Mouse (Mus musculus): ENCODE measurements around the gene Dnah6. TPM values are rescaled to one million over a fixed set of nuclear protein-coding genes. Genes with fewer than 3 reads are reported as not detected.

Gene Dnah6
- polyA plus RNA-seq, 2 experiments, result 0.01 TPM

DNA sequence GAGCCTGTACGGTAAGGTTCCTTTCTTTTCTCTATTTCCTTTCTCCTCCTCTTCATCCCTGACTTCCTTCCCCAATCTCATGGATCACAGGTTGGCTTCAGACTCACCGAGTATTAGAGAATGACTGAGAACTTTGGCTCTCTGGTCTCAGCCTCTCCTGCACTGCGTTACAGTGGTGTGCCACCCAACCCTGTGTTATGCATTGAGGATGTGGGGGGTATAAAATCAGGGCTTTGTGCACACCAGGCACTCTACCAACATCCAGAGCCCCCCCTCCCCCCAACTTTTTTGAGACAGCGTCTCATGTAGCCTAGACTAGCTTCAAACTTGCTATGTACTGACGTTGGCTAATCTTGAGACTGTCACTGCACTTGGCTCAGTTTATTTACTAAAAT lies 227.8 kb downstream of the Dnah6 start:
- no peak overlapping the region for H3K4me2 ChIP-seq (ENCODE audit: low read depth)
- no peaks in the 10 kb centered on the region for H3K9me3 ChIP-seq (ENCODE audit: control insufficient read depth, low read length)
- no peak overlapping the region for H3K9ac ChIP-seq (replicated peaks)
- no peak for DNase-seq (ENCODE audit: low read depth in 3 of 3, low spot score in 3 of 3)
- H3K27ac ChIP-seq, result no peak overlapping the region
- no peaks in the 10 kb centered on the region for H3K27me3 ChIP-seq (ENCODE audit: control insufficient read depth, insufficient read depth, low read length)
- WGBS (ENCODE audit: insufficient replicate concordance), result 52% methylated on average over 5 of the region's 5 CpGs
- no peaks in the 10 kb centered on the region for H3K36me3 ChIP-seq (replicated peaks; ENCODE audit: control insufficient read depth, insufficient read depth, low read depth)
- no peak for TF ChIP-seq EP300 (IDR thresholded peaks at IDR 0.05; ENCODE audit: low read depth)
- no peak for TF ChIP-seq CTCF (IDR thresholded peaks at IDR 0.05; ENCODE audit: low read depth)
- no peak overlapping the region for H3K4me3 ChIP-seq (ENCODE audit: insufficient read depth in 1 of 2, low read depth in 2 of 2, low read length in 2 of 2)
- 0 out of 4 replicates have a peak, but pooled peaks cover 0 to 1% of the 10 kb centered on the region in 2 experiments for H3K4me1 ChIP-seq (replicated peaks; ENCODE audit: control insufficient read depth in 2 of 2, insufficient read depth in 2 of 2, low read length in 1 of 2)
- no peak for ATAC-seq (ENCODE audit: insufficient read depth)

DNA sequence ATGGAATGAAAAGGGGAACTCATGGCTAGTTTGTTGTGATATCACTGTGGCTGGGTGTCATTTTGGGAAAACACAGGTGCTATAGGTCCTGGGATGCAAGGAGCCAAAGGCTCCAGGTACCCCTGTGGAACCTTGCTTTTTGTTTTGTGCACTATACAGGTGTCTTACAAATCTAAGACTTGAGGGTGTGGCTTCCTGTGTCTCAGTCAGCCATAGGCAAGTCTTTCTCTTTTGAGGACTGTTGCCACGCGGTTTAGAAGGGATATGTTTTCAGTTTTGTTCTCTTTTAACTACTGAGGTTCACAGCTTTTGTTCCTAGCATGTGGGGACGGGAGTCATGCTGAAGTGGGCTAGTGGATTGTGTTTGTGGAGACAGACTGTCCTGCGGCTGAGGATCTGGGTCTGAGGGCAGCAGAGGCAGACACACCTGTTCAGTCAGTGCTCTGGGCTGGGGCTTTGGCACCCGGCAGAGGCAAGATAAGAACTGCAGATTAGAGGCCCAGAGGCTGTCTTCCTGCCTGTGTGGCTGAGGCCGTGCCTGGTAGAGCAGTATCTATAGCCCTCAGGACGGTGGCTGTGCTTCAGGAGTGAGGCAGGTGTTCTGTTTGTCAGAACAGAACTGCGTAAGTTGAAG lies 228.3 kb downstream of the Dnah6 start:
- no peaks in the 10 kb centered on the region for H3K9me3 ChIP-seq (ENCODE audit: control insufficient read depth, low read length)
- DNase-seq (ENCODE audit: low read depth in 3 of 3, low spot score in 3 of 3), result no peak
- WGBS (ENCODE audit: insufficient replicate concordance), result 22% methylated on average over 8 of the region's 8 CpGs
- no peak overlapping the region for H3K4me3 ChIP-seq (ENCODE audit: insufficient read depth in 1 of 2, low read depth in 2 of 2, low read length in 2 of 2)
- H3K9ac ChIP-seq (replicated peaks), result no peak overlapping the region
- TF ChIP-seq EP300 (IDR thresholded peaks at IDR 0.05; ENCODE audit: low read depth), result no peak
- no peak for TF ChIP-seq CTCF (IDR thresholded peaks at IDR 0.05; ENCODE audit: low read depth)
- no peak for ATAC-seq (ENCODE audit: insufficient read depth)
- H3K4me1 ChIP-seq (replicated peaks; ENCODE audit: control insufficient read depth in 2 of 2, insufficient read depth in 2 of 2, low read length in 1 of 2), result 0 out of 4 replicates have a peak, but pooled peaks cover 0 to 1% of the 10 kb centered on the region in 2 experiments
- no peak overlapping the region for H3K27ac ChIP-seq
- H3K27me3 ChIP-seq (ENCODE audit: control insufficient read depth, insufficient read depth, low read length), result no peaks in the 10 kb centered on the region
- no peak overlapping the region for H3K4me2 ChIP-seq (ENCODE audit: low read depth)
- no peaks in the 10 kb centered on the region for H3K36me3 ChIP-seq (replicated peaks; ENCODE audit: control insufficient read depth, insufficient read depth, low read depth)

DNA sequence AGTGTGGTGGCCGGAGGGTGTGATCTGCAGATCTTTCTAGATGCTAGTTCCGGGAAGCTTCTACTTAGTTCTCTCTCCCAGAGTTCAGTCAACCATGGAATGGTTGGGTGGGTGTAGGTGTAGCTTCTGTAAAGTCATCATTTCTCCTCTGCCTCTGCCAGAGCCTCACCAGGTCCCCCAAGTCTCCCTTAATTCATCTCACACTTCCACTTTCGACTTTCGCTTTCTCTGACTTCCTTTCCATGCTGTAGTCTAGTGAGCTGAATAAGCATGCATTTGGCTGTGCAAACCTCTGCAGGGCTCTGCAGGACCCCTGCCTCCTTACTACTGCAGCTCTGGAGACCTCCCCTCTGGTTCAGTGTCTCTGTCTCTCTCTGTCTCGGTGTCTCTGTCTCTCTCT lies 231.2 kb downstream of the Dnah6 start:
- WGBS (ENCODE audit: insufficient replicate concordance), result 49% methylated on average over 5 of the region's 5 CpGs
- no peak overlapping the region for H3K9ac ChIP-seq (replicated peaks)
- no peak for DNase-seq (ENCODE audit: low read depth in 3 of 3, low spot score in 3 of 3)
- H3K27ac ChIP-seq, result no peak overlapping the region
- H3K4me2 ChIP-seq (ENCODE audit: low read depth), result no peak overlapping the region
- 0 out of 4 replicates have a peak, but pooled peaks cover 0 to 1% of the 10 kb centered on the region in 2 experiments for H3K4me1 ChIP-seq (replicated peaks; ENCODE audit: control insufficient read depth in 2 of 2, insufficient read depth in 2 of 2, low read length in 1 of 2)
- H3K36me3 ChIP-seq (replicated peaks; ENCODE audit: control insufficient read depth, insufficient read depth, low read depth), result no peaks in the 10 kb centered on the region
- no peak for ATAC-seq (ENCODE audit: insufficient read depth)
- no peak for TF ChIP-seq EP300 (IDR thresholded peaks at IDR 0.05; ENCODE audit: low read depth)
- TF ChIP-seq CTCF (IDR thresholded peaks at IDR 0.05; ENCODE audit: low read depth), result no peak
- H3K27me3 ChIP-seq (ENCODE audit: control insufficient read depth, insufficient read depth, low read length), result no peaks in the 10 kb centered on the region
- no peaks in the 10 kb centered on the region for H3K9me3 ChIP-seq (ENCODE audit: control insufficient read depth, low read length)
- no peak overlapping the region for H3K4me3 ChIP-seq (ENCODE audit: insufficient read depth in 1 of 2, low read depth in 2 of 2, low read length in 2 of 2)

DNA sequence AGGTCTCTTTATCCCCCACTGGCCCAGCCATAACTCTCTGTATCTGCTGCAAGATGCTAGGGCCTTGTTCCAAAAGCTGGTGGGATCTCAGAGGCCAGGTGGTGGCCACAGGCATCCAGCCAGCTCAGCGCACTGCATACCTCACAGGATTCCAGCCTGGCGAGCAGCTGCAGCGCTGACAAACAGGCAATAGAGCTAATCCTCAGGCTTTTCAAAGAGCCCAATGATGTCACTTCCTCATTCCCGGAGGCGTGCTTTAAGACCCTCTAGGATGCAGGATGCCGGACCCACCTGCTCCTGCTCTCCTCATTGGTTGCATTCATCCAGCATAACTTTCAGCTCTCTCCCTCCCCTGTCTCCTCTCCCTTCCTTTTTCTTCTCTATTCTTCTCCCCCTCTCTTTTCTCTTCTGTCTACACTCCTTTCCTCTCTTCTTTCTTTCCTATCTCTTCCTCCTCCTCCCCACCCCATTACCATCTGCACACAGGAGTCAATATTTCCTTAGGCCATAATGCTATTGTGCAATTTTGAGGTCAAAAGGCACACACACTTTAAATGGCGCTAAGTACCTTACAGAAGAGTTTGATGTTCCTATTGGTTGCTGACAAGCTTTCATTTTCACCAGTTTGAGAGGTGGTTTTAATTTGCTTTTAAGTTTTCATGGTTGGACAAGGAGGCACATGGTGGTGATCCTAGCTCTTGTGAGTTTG lies 232.3 kb downstream of the Dnah6 start:
- Histone ChIP-seq H3K4me3 (ENCODE audit: insufficient read depth in 1 of 2, low read depth in 2 of 2, low read length in 2 of 2) (no peak overlapping the region), H3K9me3 (ENCODE audit: control insufficient read depth, low read length) (no peaks in the 10 kb centered on the region), H3K4me1 (replicated peaks; ENCODE audit: control insufficient read depth in 2 of 2, insufficient read depth in 2 of 2, low read length in 1 of 2) (0 out of 4 replicates have a peak, but pooled peaks cover 0 to 1% of the 10 kb centered on the region in 2 experiments), H3K9ac (replicated peaks) (no peak overlapping the region), H3K4me2 (ENCODE audit: low read depth) (no peak overlapping the region), H3K27me3 (ENCODE audit: control insufficient read depth, insufficient read depth, low read length) (no peaks in the 10 kb centered on the region), H3K36me3 (replicated peaks; ENCODE audit: control insufficient read depth, insufficient read depth, low read depth) (no peaks in the 10 kb centered on the region), H3K27ac (no peak overlapping the region)
- DNase-seq (ENCODE audit: low read depth in 3 of 3, low spot score in 3 of 3), result no peak
- no peak for ATAC-seq (ENCODE audit: insufficient read depth)
- WGBS (ENCODE audit: insufficient replicate concordance), result 40% methylated on average over 7 of the region's 7 CpGs
- no peak for TF ChIP-seq EP300 (IDR thresholded peaks at IDR 0.05; ENCODE audit: low read depth)

DNA sequence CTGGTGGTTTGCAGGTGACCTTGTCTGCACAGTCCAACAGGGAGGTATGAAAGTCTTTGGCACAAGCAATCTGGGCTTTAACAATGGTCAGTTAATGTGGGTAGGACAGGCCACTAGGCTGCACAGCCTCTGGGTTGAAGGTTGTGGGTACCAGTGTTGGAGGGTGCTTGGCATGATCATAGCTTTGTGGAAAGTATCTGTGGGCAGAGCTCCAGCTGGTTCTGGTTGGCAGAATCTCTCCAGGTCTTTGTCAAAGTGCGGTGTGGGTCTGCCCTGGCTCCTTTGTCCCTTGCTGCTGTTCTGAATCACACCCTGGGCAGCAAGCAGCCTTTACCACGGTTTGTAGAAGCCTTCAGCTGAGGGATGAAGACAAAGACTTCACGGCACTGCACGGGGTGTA lies 238.9 kb downstream of the Dnah6 start:
- Histone ChIP-seq H3K9ac (replicated peaks) (no peak overlapping the region), H3K36me3 (replicated peaks; ENCODE audit: control insufficient read depth, insufficient read depth, low read depth) (no peaks in the 10 kb centered on the region), H3K4me1 (replicated peaks; ENCODE audit: control insufficient read depth in 2 of 2, insufficient read depth in 2 of 2, low read length in 1 of 2) (no peaks in the 10 kb centered on the region), H3K27me3 (ENCODE audit: control insufficient read depth, insufficient read depth, low read length) (no peaks in the 10 kb centered on the region), H3K4me2 (ENCODE audit: low read depth) (no peak overlapping the region), H3K9me3 (ENCODE audit: control insufficient read depth, low read length) (no peaks in the 10 kb centered on the region), H3K4me3 (ENCODE audit: insufficient read depth in 1 of 2, low read depth in 2 of 2, low read length in 2 of 2) (no peak overlapping the region), H3K27ac (no peak overlapping the region)
- no peak for ATAC-seq (ENCODE audit: insufficient read depth)
- TF ChIP-seq CTCF (IDR thresholded peaks at IDR 0.05; ENCODE audit: low read depth) (no peak), EP300 (IDR thresholded peaks at IDR 0.05; ENCODE audit: low read depth) (no peak)
- WGBS (ENCODE audit: insufficient replicate concordance), result 60% methylated on average over 4 of the region's 4 CpGs
- no peak for DNase-seq (ENCODE audit: low read depth in 3 of 3, low spot score in 3 of 3)

Data from liver, embryonic 14.5 days (tissue).